Mouse (Mus musculus) B cell, adult 2 months (primary cell): ENCODE measurements around the gene Olfr698.
A peak's percentile ranks its signal among the peaks of the same experiment; 100 is the strongest.
"Not testable (repeated sequence)": the region's sequence is repeated elsewhere in the genome, so short reads cannot be mapped to it uniquely, and the experiment has no call there.

Source experiments
- DNase-seq, 2 experiments: peaks; one replicate each; pipeline ENCODE4 v3.0.0; 2022

The Olfr698 gene

DNA sequence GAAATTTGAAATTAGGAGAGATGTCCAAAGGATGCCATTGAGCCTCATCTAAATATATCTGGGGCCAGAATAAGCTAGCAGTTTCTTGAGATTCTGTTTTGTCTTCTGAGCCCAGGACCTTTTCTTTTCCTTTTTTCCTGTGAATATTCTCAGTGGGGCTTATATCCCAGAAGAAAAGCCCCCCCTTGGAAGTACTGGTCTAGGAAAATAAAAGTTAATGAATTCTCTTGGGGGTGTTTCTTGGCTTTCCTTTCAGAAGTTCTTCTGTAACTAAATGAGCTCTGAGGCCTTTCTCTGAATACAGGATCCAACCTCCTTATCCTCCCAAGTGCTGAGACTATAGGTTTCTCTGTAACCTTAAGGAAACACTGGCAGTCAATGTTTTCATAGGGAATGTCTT lies at the start of gene Olfr698:
Olfr698 (minus strand) TSS at position 101 of the 400 bp plus-strand sequence.
- DNase-seq: no peak

DNA sequence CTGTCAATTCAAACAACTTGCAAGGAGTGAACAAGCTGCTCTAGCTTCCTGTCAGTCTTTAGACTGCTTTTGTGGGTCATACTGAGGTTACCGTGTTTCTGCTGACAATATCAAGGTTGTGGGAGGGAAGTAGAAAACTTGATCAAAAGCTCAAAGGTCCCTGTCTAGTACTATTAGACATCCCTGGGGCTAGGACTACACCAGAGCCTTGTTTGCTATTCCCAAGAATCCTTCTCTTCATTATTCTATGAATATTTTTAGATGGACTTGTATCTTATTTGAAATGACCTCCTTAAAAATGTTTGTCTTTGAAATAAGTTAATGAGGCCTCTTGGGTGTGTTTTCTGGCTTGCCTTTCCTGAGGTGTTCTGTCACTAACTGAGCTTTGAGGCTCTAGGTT lies 37.9 kb upstream of the Olfr698 start, which contains the start of gene Olfr699:
Olfr699 (minus strand) TSS at position 101 of the 400 bp plus-strand sequence.
- no peak for DNase-seq

DNA sequence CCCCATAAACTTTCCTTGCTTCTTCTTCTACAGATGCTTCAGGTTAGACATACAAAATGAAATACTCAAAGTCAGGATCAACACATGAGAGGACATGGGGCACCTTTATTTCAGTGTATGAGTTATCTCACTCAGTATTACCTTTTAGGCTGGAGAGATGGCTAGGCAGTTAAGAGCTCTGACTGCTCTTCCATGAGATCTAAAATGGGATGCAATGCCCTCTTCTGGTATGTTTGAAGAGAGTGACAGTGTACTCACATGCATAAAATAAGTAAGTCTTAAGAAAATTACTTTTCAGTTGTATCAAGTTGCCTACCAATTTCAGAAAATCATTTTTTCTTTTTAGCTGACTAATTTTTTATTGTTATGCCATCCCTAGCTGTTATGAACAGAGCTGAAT lies 33.1 kb upstream of the Olfr698 start:
- DNase-seq: no peak

DNA sequence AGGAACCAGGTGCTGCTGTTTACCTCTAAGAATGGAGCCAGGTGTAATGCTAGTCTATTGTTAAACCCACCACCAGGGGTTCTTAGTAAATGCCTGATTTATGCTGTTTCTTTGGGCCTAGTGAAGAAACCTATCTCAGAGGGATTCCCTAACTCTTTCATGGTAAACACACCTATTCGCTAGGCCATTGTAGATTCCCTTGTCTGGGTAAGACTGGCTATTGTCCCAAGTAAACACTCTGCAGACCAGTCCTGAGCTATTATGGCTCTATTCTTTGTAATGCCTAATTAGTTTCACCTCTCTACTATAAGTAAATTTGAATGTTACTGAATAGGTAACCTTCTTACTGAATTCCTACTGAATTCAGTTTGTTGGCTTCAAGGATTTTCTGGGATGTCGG lies 5.8 kb upstream of the Olfr698 start:
- not testable (repeated sequence) for DNase-seq

DNA sequence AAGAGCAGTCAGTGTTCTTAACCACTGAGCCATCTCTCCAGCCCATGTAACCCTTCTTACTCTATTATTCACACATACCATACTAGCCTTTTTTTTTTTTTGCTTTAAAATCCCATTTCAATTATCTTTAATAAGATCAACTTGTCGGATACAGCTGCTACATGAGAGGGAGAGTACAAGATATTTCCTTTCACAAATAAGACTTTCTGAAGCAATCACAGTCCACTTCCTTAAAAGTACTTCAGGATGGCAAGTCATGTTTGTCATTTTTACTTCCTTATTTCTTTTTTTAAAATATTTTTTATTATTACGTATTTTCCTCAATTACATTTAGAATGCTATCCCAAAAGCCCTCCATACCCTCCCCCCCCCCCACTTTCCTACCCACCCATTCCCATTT lies 3.6 kb upstream of the Olfr698 start:
- no peak for DNase-seq

DNA sequence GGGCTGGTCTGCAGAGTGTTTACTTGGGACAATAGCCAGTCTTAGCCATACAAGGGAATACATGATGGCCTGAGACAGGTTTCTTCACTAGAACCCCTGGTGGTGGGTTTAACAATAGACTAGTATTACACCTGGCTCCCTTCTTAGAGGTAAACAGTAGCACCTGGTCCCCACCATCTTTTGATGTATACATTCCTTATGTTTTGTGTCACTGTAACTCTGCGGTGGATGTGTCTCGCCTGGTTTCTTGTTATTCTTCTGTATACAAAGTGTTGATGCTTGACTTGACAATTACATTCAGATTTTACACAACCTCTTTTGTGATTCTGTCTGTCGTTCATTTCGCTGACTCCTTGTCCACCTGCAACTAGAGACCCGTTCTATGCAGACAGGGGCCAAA lies 9.4 kb downstream of the Olfr698 start:
- no peak for DNase-seq

DNA sequence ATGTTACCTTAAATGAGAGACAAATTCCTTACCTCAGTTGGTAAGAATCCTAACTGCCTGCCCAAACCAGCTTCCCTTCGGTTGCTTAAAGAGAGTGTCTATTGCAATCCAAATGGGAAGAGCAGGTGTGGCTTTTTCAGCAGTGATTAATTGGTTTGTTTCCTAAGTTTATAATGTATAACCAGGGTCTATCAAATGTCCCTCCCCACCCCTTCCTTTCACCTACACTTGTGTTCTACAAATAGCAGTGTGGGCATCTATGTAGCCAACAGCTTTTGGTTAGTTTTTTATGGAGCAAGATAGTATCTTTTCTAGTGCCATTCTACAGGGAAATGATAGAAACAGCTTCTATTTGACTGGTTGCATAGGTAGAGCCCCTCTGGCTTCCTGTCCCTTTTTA lies 12.9 kb downstream of the Olfr698 start, which contains the start of gene Olfr697:
Olfr697 (minus strand) TSS at position 101 of the 400 bp plus-strand sequence.
- DNase-seq: no peak

DNA sequence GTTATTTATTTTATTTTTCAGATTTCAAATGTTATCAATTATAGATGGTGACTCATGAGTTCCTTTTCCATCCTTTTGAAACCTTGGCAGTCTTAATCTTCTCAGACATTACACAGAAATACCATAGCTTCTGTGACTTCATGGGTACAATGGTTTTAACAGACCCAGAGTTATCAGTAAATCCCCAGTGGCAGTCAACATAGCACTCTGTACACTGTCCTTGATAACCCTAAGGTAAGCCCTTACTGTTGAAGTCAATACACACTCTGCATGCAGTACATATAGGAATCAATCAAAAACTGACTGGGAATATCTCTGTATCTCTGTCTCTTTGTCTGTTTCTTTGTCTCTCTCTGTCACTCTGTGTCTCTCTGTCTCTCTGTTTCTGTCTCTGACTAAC lies 18.2 kb downstream of the Olfr698 start:
- DNase-seq: no peak

DNA sequence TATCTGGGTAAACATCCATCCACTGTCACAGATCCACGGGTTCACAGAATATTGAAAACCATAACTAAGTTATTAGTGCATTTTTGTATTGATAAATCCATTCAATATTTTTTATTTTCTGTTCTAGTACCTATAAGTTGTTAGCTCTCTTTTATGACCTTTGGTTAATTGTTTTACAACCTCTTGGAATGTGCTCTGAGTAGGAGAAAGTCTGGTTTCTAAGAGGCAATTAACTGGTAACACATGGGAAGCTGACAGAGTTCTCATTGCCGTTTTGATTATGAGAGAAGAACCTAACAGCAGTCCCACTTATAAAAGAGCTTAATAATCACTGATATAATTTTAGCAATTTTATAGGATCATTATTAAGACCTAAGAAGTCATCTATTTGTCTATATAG lies 21.5 kb downstream of the Olfr698 start:
- DNase-seq: no peak

DNA sequence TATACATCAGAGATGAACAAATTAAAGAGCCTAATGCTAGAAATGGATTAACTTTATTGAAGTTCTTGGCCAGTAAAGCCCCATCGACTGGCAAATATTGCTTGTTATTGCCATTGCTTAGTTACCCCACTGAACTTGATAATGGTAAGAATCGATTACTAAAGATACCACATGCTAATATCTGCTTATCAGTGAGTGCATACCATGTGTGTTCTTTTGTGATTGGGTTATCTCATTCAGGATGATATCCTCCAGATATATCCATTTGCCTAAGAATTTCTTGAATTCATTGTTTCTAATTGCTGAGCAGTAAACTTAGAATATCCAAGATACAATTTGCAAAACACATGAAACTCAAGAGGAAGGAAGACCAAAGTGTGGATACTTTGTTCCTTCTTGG lies 29.5 kb downstream of the Olfr698 start:
- not testable (repeated sequence) for DNase-seq

DNA sequence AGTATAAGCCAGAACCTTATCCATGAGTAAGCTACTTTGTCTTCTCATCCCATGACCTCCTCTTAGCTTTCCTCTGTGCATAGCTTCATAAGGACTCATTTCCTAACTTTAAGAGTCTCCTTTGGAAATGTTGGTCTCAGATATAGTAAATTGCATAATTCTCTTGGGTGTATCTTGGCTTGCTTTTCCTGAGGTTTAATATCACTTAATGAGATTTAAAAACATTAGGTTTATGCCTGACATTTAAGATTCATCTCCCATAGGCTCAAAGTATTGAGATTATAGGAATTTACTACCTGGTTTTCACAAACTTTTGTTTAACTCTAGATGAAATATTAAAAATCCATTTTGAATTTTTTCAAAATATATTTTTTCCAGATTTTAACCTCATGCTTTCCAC lies 38.9 kb downstream of the Olfr698 start, which contains the start of gene Olfr695:
Olfr695 (minus strand) TSS at position 101 of the 400 bp plus-strand sequence.
- DNase-seq: no peak

DNA sequence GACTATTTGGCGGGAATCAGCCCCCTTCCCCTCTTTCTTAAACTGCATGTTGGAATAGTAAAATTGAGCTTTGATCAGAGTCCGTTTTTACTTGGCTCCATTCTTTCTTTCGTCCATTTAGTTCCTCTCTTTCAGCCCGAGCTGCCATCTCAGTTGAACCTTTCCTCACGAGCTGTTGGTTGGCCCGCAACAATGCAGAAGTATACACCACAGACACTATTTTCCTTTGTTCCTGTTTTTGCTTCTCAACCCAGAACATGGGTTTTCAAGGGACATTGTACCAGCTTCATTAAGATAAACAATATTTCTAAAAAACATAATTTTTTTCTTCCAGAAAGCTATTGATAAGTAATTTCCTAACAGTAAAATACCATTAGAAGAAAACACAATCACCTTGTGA lies 43.7 kb downstream of the Olfr698 start:
- peak in 1 of 2 experiments; percentile 7 for DNase-seq

DNA sequence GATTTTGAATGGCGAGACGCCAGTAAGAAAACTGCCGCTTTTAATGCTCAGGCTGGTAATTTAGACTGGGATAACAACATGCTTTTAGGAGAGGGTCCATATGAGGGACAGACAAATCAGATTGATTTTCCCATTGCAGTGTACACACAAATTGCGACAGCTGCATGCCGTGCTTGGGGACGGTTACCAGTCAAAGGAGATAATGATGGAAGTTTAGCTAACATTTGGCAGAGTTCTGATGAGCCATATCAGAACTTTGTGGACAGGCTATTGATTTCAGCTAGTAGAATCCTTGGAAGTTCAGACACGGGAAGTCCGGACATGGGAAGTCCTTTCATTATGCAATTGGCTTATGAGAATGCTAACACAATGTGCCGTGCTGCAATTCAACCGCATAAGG lies 47.5 kb downstream of the Olfr698 start:
- not testable (repeated sequence) for DNase-seq
